Mouse (Mus musculus) 3134 (cell line): ENCODE measurements around the gene Dusp6.
A peak's percentile ranks its signal among the peaks of the same experiment; 100 is the strongest.
"Not testable (repeated sequence)": the region's sequence is repeated elsewhere in the genome, so short reads cannot be mapped to it uniquely, and the experiment has no call there.

Source experiments
- DNase-seq: peaks from one replicate; pipeline ENCODE4 v3.0.0-alpha.2; 2011; ENCODE audit warnings: low spot score; ENCODE audit not compliant: insufficient read length; ENCODE audit errors: extremely low read depth

Dusp6 gene

DNA sequence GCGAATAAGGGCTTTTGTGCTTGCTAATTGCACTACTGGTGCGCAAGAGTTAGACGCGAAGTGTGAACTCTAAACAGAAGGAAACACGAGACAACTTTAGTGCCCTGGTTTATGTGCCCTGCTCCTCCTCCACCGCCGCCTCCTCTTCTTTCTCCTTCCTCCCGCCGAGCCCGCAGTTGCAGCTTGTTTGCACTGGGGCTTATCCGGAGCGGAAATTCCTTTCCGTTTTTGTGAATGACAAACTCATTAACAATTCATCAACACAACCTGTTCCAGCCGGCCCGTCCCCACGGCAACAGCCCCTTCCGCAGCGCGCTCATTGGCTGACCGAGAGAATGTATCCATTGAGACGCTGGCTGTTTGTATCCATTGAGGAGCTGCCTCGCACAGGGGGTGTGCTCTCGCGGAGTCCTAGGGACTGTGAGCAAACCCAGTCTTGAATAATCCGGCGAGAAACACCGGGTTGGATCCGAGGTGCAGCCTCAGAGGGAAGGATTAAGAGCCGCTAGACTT, at the start of gene Dusp6:
Gene Dusp6, plus strand, starts transcription at position 365 of the 513 bp plus-strand sequence.
- DNase-seq, result peak; percentile 99

DNA sequence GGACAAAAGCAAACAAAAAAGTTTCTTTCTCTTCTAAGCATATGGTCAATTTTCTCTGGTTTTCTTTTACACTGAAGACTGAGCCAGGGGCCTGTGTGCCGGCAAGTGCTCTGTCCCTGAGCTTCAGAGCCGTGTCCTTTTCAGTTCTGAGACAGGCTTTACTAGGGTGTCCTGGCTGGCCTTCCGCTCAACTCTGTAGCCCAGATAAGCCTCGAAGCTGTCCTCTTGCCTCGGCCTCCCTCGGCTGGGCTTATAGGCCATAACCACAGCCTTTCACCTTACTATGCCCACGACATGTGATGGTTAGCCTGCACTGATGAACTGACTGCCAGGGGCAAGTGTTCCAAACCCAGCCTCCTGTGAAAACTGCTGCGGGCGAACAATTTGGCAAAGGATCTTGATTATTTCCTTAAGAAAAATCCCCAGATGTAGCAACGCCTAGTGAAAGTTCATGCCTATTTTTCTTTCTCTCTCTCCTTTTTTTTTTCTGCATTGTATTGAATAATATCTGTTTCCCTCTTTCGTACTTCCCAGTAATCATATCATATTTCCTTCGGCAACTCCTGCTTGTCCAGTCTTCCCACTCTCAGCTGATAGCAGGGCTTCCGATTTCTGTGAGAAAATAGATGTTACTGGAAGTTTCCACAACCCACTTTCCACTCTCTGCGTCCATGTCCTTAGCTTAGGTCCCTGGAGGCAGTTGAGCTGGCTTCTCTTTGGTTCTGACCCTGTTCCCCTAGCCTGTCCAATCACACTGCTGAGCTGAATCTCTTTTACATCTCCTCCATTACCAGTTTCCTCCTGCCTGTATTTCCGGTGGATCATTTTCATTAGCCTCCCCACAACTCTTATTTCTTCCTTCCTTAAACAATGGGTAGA, 48.4 kb upstream of the Dusp6 start:
- no peak for DNase-seq

DNA sequence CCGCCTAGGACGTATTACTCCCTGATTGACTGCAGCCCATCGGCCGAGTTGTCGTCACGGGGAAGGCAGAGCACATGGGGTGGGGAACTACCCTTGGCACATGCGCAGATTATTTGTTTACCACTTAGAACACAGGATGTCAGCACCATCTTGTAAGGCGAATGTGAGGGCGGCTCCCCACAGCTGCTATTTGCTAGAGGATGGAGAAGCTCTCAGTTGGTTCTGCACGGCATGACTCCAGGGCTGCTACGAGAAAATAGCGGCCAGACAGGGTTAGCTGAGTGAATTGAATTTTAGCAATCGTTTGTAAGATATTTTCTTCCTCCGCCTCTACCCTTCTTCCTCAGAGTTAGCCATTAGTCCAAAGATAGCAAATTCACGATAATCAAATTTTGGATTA, 46.5 kb upstream of the Dusp6 start:
- not testable (repeated sequence) for DNase-seq

DNA sequence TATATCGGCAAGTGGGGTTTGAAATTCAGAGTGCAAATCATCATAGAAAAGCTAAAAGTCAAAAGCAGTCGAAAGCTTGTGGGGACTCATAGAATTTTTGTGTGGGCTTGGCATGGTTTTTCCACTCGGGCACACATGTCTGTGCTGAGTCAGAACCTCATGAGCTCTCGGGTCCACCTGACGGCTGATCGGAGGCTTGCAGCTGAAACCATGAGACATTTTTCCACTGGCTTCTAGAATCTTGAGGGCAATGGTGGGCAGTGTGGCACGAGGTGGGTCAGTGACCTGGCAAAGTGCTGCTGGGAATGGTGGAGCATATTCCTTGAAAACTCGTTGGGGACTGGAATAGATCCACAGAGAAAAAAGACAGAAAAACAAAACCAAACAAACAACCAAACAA, 41.5 kb upstream of the Dusp6 start:
- DNase-seq, result no peak

DNA sequence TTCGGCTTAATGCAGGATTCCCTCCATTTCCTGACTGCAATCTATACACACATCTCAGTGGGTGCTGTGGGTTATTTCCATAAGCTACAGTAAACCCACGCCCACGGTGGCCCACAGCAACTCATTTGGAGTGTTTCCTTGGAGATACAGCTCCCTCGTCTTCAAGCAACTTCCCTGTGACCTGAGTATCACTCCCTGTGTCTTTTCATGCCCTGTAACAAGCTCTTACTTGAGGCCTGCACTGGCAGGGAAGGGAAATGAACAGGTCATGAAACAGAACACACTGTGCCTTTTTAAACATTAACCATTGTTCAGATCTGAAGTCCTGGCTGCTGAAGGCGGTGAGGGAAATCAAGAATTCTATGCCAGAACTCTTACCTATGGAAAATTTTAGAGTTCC, 40.3 kb upstream of the Dusp6 start:
- DNase-seq, result no peak

DNA sequence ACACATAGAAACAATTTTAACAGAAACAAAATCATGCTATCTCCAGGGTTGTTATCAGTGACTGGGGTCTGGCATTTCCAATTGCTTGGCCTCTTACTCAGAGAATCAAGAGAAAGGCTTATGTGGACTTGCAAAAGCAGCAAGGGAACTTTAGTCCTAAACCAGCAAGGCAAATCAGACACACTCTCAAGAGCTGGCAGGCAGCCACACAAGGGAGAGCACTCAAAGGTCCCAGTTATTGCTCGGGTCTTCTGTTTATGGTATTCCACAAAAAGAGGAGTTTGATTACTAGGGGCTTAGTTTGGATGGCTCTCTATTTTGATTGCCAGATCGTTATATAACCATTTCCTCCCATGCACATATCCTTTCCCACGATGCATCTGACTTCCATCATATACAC, 38.8 kb upstream of the Dusp6 start:
- no peak for DNase-seq

DNA sequence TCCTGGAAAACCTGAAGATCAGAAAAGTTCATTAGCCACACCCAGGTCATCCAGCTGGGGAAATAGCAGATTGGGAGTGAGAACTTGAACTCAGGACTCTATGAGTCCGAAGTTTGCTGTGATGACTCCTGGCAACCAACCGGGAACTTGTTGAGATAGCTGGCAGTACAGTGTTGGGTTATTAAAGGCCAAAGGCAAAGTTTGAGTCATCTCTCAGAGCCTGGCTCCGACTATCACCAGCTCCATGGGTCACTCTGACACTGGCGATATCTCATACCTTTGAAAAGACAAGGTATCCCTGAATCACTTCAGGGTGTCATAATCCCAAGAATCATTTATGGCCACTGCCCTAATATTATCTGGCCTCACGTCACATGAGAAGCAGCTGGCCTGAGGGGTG, 36.2 kb upstream of the Dusp6 start:
- DNase-seq, result no peak

DNA sequence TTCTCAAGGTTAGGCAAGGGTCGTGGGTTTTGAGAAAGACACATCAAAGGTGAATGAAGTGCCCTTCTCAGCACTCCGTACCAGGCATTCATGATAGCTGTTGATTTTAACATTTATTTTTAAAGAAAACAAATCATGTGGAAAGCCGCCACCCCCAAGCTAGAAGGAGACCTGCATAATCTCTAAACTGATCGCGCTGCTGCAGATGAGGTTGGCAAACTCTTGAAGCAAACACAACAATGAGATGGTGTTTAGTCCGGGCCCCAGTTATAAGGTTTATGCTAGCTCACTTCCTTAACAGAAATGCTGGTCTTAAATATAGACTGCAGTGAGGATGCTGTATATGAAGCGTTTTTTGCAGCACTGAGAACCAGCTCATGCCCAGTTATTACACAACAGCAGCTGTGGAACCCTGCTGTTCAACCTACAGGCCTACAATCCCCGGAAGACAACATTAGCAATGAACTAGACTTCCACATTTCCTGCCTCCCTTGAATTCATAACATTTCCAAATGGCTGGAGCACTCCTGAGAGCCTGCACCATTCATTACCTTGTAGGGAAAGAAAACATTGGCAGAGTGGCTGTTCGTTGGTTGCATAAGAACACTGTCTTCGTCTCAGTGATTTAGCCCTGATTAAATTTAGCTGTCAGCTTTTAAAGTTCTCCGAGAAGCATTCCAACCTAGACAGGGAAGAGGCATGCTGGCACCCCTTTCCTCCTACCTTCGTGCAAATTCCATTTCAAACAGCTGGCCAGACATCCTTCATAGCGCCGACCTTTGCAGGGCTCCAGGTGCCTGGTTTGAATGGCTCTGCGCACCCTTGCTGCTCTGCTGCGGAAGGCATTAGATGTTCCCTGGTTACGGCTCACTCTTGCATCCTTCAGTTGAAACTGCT, 34.8 kb upstream of the Dusp6 start:
- DNase-seq, result no peak

DNA sequence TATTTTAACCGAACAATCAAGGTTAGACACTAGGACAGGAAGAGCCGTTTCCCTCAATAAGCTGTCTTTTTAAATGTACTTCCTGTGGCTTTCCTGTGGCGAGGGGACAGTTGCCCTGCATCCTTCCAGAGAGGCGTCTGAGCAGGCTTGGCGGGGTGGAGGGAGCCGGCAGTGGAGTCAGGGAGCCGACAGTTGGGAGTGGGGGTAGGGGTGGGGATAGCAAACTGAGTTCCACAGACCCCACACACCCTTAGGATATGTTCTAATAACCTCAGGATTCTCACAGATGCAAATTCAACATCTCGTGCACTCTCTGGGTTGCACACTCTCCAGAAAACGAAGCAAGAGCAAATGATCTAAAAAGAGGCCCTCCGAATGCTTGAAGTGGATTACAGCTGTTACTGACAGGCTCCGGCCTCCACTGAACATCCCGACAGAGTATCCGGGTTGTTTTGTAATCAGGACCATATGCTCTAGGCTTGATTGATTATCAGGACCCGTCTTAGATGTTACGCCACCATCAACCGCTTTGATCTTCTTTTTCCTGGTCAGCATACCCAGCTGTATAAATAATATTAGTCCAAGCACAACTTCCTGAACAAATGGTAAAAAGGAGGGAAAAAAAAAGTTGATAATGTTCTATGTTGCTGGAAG, 33.9 kb upstream of the Dusp6 start:
- no peak for DNase-seq

DNA sequence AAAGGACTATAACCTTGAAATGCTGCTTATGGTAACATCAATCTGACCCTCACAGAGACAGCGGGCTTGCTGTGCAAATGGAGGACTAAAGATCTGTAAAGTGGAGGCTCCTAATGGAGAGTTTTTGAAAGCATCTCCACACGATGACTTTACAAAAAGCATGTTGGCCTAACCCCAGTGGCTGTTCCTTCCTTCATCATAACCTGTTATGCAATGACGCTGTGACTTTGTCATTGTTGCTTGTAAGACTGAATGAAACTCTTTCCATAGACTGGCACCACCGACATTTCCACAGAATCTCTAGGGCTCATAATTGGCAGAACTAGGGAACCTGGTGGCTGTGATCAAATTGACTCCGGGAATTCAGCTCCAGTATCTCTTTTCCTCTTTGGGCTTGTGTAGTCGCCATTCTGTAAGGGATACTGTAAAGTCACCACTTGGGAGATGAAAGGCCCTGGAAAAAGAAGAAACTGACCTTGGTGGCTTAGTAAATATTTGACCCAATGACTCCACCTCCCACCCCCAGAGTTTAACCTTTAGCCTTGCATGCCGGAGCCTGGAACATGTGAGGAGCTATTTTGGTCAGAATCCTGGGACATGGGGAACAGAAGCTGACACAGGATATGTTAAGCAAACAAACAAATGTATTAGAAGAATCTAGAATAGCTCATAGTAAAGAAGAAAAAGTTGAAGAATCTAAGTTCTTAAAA, 30.4 kb upstream of the Dusp6 start:
- DNase-seq, result no peak

DNA sequence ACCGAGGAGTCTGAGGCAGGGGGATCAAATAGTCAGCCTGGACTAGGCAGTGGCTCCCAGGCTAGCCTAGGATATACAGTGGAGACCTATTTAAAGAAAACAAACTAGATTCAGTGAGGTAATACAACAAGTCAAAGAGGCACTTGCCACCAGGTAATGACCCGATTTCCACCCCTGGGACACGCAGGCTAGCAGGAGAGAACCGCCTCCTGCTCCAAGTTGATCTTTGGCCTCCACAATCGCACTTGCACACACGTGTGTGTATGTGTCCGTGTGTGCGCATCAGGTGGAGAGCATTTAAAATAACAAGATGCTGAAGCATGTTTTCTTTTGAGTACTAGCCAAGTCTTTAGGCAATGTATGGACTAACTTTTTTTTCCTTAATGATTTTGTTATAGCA, 28.7 kb upstream of the Dusp6 start:
- DNase-seq, result no peak

DNA sequence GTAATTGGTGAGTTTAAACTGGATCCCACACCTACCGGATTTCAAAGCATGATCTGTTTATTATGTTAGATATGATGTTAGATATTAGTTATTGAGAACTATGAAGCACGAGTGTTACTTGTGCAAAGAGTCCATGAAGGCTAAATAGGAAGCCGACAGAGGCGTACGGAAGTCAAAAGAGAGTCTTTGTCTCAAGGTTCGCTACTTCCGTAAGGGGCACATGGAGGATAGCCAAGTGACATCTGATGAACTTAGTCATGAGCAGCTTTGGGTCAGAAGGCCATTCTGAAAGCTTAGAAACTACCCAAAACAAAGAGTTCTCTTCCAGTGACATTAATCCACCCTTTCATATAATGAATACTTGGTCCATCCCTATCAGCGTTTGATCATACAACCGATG, 27.9 kb upstream of the Dusp6 start:
- DNase-seq, result no peak

DNA sequence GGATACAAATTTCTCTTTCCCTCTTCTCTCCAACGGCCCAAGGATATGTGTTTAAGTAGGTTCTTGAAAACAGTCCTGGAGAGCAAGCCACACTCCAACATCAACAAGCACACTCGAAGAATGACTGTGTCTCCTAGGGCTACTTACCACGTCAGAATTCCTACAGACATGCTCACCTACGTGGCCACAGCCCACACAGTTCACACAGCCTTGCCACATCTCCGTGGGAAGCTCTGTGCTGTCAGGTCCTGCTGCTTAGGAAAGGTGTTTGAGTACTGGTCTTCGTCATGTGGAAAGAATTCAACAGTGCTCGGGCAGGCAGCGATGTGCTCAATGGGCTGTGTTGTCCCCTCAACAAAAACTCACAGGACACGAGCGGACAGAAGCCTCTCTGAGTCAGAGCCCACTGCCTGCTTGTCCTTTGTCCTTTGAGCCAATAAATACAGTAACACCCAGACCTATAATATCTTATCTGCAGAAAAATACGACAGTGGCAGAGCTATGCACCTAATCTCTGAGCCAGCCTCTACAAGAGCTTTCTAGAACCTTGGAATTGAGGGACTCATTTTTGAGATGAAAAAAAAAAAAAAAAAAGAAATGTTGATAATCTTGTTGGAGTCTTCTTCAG, 25.7 kb upstream of the Dusp6 start:
- DNase-seq, result peak; percentile 53

DNA sequence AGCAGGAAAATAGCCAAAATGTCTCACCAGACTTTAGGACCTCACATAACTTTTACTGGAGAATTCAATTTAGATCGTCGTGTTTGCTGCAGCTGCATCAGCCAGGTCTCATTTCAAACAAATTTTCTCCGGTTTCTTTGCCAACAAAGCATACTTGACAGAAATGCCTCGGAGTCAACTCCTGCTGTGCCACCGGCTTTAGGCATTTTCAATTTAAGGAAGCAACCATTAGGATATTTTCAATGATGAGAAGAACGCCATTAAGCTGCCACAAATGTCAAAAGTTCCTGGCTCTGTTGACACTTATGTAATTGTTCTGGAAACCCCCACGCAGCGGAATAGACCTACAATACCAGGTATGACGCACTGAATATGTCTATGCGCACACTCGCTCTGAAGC, 24.5 kb upstream of the Dusp6 start:
- no peak for DNase-seq

DNA sequence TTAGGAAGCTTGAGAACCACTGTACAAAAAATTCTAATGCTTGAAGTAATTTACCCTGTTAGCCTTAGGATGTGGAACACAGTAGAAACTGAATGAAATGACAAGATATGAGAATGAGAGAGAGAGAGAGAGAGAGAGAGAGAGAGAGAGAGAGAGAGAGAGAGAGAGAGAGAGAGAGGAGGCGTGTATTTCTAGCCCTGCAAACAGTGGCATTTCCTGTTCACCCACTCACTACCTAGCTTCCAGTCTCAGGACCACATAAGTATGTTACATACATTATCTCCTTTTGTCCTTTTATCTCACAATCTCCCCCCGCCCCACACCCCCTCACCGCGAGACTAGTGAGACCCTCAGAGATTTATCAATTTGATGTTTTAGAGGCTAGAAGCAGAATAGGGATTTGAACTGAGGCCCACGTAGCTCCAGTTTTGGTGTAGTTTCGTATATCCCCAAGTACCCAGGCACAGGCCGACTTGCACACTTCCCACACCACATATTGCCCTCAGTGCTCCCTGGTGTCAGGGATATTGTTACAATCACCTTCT, 21.7 kb upstream of the Dusp6 start:
- DNase-seq, result no peak

DNA sequence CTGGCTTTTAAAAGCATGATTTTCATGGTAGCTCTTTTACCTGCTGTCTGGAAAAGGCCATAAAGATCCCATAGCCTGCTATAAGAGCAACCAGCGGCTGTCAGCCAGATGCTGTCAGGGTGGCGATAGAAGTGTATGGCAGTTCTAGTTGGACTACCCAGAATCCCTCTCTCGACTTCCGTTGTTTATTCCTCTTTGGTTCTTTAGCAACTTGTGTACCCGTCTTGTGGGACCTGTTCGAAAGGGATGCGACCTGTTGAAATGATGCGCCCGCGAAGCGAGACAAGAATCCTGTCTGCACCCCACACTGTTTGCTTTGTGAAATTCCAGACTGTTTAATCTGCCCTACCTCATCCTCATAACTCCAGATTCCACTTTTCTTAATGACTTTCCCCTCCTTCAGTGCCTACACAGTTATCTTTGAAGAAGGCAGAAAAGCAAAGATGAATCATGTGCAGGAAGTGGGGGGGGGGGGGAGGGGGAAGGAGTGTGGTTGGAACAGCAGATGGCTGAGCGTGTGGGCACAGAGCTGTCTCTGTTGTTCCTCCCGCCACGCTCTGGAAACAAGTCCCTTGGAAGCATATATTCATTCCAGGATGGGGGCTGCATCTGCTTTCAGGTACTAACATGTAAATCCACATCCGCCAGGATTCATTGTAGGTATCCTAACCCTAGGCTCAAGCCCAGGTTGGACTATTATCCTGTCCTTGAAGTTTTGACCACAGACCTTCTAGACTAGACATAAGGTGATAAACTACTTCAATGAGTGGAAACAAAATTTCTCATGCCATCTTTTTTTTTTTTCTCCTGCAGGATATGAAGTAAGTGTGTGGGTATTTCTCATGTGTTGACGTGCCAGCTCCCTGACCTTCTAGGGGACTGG, 21.0 kb upstream of the Dusp6 start:
- peak; percentile 78 for DNase-seq

DNA sequence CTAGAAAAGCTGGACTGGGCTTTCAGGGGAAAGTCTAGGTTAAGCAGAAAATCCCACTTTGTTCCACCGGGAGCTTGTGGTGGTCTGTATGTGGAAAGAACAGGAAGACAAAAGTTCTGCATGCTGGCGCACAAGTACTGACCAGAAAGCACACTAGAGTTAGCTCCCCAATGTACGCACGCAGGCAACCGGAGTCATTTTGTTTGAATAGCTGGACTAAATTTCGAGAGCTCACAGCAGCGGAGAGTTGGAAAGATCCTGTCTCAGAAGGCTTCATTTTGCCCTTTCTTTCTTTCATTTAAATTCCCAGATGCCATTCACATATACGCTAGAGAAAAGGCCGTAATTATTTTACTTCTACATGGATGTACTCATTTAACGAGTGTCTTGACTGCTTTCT, 20.3 kb upstream of the Dusp6 start:
- no peak for DNase-seq

DNA sequence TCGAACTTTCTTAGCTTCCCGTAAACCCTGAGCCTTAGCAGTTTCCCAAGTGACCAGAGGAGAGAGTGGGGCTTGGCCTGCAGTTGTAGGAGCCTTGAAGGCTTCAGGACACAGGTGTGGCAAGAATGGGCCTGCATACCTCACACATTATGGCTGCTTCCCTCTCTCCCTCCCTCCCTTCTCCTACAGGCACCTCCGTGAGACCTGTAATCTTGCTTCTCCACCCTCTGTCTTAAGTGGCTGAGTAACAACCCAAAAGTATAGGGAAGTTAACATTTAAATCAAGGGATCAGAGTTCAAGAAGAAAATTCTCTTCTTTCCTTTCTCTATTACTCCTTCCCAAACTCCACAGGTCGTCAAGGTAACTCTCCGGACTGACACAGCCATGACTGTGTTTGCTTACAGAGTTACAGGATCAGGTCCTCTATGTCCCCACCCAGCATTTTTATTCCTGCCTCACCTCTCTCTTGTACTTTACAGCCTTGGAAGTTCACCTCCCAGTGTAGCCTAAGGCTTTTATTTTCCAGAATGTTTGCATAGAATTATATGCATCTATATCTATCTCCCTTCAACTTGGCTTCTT, 19.0 kb upstream of the Dusp6 start:
- DNase-seq, result no peak
